Mouse (Mus musculus) thymus, adult 2 months (tissue): ENCODE measurements around the gene Stk16. TPM values are rescaled to one million over a fixed set of nuclear protein-coding genes. Genes with fewer than 3 reads are reported as not detected.

Source experiments
- DNase-seq: peaks from one replicate; pipeline ENCODE4 v3.0.0; 2021
- H3K27ac ChIP-seq: fragments of 200-500 bp; 2 replicates; pipeline ENCODE4 v1.5.1; 2012; ENCODE audit warnings: low read length, control low read depth; ENCODE audit not compliant: control insufficient read depth, insufficient read depth
- H3K27me3 ChIP-seq: fragments of 200-500 bp; 2 replicates; pipeline ENCODE4 v1.6.1; 2012; ENCODE audit warnings: mild to moderate bottlenecking, low read length, moderate library complexity, mixed read lengths; ENCODE audit not compliant: control insufficient read depth, insufficient read depth
- H3K36me3 ChIP-seq: fragments of 200-500 bp; 2 replicates; pipeline ENCODE4 v1.6.1; 2012; ENCODE audit warnings: mild to moderate bottlenecking, low read length, moderate library complexity; ENCODE audit not compliant: control insufficient read depth, insufficient read depth
- H3K4me1 ChIP-seq: fragments of 200-500 bp; replicated peaks from 2 replicates; pipeline ENCODE4 v1.6.1; 2012; ENCODE audit warnings: low read length; ENCODE audit not compliant: control insufficient read depth, insufficient read depth
- H3K4me3 ChIP-seq: fragments of 200-500 bp; 2 replicates; pipeline ENCODE4 v1.5.1; 2012; ENCODE audit warnings: mild to moderate bottlenecking, low read length, control low read depth, moderate library complexity; ENCODE audit not compliant: control insufficient read depth, insufficient read depth
- CTCF ChIP-seq: fragments of 200-500 bp; IDR thresholded peaks from 2 replicates; pipeline ENCODE4 v1.5.1; 2012; ENCODE audit warnings: mild to moderate bottlenecking, control low read depth, low read length, moderate library complexity, borderline replicate concordance; ENCODE audit not compliant: control insufficient read depth, poor library complexity, insufficient read depth; ENCODE audit errors: extremely low read depth
- POLR2A ChIP-seq: fragments of 200-500 bp; IDR thresholded peaks from 2 replicates; pipeline ENCODE4 v1.6.1; 2012; ENCODE audit warnings: mild to moderate bottlenecking, low read length, control low read depth, moderate library complexity; ENCODE audit not compliant: control insufficient read depth, poor library complexity, insufficient read depth; ENCODE audit errors: extremely low read depth
- WGBS: fragments of 180-500 bp; shearing (Covaris S2); methylation state at CpG from one replicate; pipeline ENCODE4 v1.1.7; 2018; 5-methylcytosine and 5-hydroxymethylcytosine counted together
- polyA plus RNA-seq: library from polyadenylated mRNA; depleted of rRNA; stranded (reverse); fragments of >200 nt; gene quantifications from 2 replicates; pipeline ENCODE4 v1.2.3, GENCODE M21; 2012

Gene Stk16
- polyA plus RNA-seq, 1 experiment = 340 TPM

GRCm38 (mm10) chr1:75251112-75251970, 40.7 kb downstream of the Stk16 start:
- peak; percentile 89 for DNase-seq
- H3K4me1 ChIP-seq = peaks cover 38% of the 10 kb centered on the region
- no peaks in the 10 kb centered on the region for H3K36me3 ChIP-seq
- TF ChIP-seq CTCF = peak; percentile 94
- TF ChIP-seq POLR2A = 0 out of 2 replicates have a peak, but pooled peaks have one; percentile 17
- WGBS = 4% methylated on average over 22 of the region's 22 CpGs
- no peak overlapping the region for H3K27ac ChIP-seq
- H3K27me3 ChIP-seq = no peaks in the 10 kb centered on the region
- peak overlapping the region; percentile 30 for H3K4me3 ChIP-seq

- WGBS = 92% methylated on average over 13 of the region's 13 CpGs
- Histone ChIP-seq H3K4me3 (no peak overlapping the region), H3K36me3 (no peaks in the 10 kb centered on the region), H3K4me1 (peaks cover 38% of the 10 kb centered on the region), H3K27me3 (no peaks in the 10 kb centered on the region), H3K27ac (no peak overlapping the region)
- no peak for DNase-seq
- TF ChIP-seq CTCF (no peak), POLR2A (no peak)
These were observed 41.7 kb downstream of the Stk16 start for GRCm38 (mm10) chr1:75252308-75252707.

GRCm38 (mm10) chr1:75253029-75253428, 42.4 kb downstream of the Stk16 start:
- WGBS = 90% methylated on average over 16 of the region's 16 CpGs
- no peak for TF ChIP-seq CTCF

GRCm38 (mm10) chr1:75253849-75254624, 43.4 kb downstream of the Stk16 start:
- no peak for TF ChIP-seq POLR2A
- no peak for TF ChIP-seq CTCF
- H3K4me3 ChIP-seq = no peak overlapping the region
- H3K4me1 ChIP-seq = peaks cover 29% of the 10 kb centered on the region
- H3K27me3 ChIP-seq = no peaks in the 10 kb centered on the region
- H3K36me3 ChIP-seq = no peaks in the 10 kb centered on the region
- DNase-seq = peak; percentile 86
- WGBS = 63% methylated on average over 16 of the region's 16 CpGs
- H3K27ac ChIP-seq = no peak overlapping the region

More at GRCm38 (mm10) chr1:75253029-75253428, 42.4 kb downstream of the Stk16 start:
- Histone ChIP-seq H3K27me3 (no peaks in the 10 kb centered on the region), H3K4me1 (peaks cover 36% of the 10 kb centered on the region), H3K36me3 (no peaks in the 10 kb centered on the region), H3K27ac (no peak overlapping the region), H3K4me3 (no peak overlapping the region)
- DNase-seq = no peak

GRCm38 (mm10) chr1:75254625-75255013, 44.0 kb downstream of the Stk16 start:
- no peaks in the 10 kb centered on the region for H3K36me3 ChIP-seq
- 82% methylated on average over 8 of the region's 8 CpGs for WGBS
- peaks cover 29% of the 10 kb centered on the region for H3K4me1 ChIP-seq
- TF ChIP-seq POLR2A (no peak), CTCF (no peak)
- no peaks in the 10 kb centered on the region for H3K27me3 ChIP-seq
- DNase-seq = no peak
- no peak overlapping the region for H3K4me3 ChIP-seq
- H3K27ac ChIP-seq = no peak overlapping the region

GRCm38 (mm10) chr1:75255516-75256046, 44.9 kb downstream of the Stk16 start:
- H3K4me3 ChIP-seq = no peak overlapping the region
- H3K27me3 ChIP-seq = no peaks in the 10 kb centered on the region; the same call in 1 of the 2 replicates
- TF ChIP-seq CTCF (no peak), POLR2A (no peak)
- H3K4me1 ChIP-seq = peaks cover 26% of the 10 kb centered on the region
- 0 out of 2 replicates have a peak overlapping the region, but pooled peaks have one; percentile 54 for H3K27ac ChIP-seq
- WGBS = 24% methylated on average over 10 of the region's 10 CpGs
- H3K36me3 ChIP-seq = no peaks in the 10 kb centered on the region
- DNase-seq = peak; percentile 63
